Mouse (Mus musculus) left cerebral cortex, postnatal 25 days (tissue): ENCODE data around the gene Anapc13. TPM values are rescaled to one million over a fixed set of nuclear protein-coding genes. Genes with fewer than 3 reads are reported as not detected.

Experiments
- DNase-seq, 2 experiments: peaks; one replicate each; pipeline ENCODE4 v3.0.0; 2022; ENCODE audit warnings: low spot score in 2 of 2, mixed read lengths in 1 of 2
- intact Hi-C: fragments of 180-260 bp; cut with DNase I; formaldehyde crosslinking; loops from one replicate; pipeline ENCODE4 v1.15.1; 2025
- total RNA-seq, 2 experiments: library from RNA; stranded (reverse); gene quantifications; 2 replicates each; pipeline ENCODE4 v1.2.3; 2021

Anapc13 gene
- total RNA-seq, 2 experiments from 2014 or later: 90.6 to 98.7 TPM

GRCm38 (mm10) chr9:102627442-102627841 lies 1.3 kb downstream of the Anapc13 start:
- intact Hi-C loops: no loop called here
- no peak for DNase-seq

GRCm38 (mm10) chr9:102629052-102629451 lies 3.0 kb downstream of the Anapc13 start:
- no peak for DNase-seq
- intact Hi-C loops: no loop called here

GRCm38 (mm10) chr9:102631589-102632147 lies 5.6 kb downstream of the Anapc13 start:
- intact Hi-C loops: no loop called here
- no peak for DNase-seq

- intact Hi-C loops: no loop called here
- DNase-seq: no peak
These were observed 6.1 kb downstream of the Anapc13 start for GRCm38 (mm10) chr9:102632173-102632572.

GRCm38 (mm10) chr9:102632923-102633537 lies 6.9 kb downstream of the Anapc13 start:
- intact Hi-C loops: no loop called here

GRCm38 (mm10) chr9:102634453-102634852 lies 8.4 kb downstream of the Anapc13 start:
- intact Hi-C loops: no loop called here
- no peak for DNase-seq

More at GRCm38 (mm10) chr9:102632923-102633537, 6.9 kb downstream of the Anapc13 start:
- peak; percentile 45 to 75 for DNase-seq

GRCm38 (mm10) chr9:102636553-102636952 lies 10.5 kb downstream of the Anapc13 start:
- peak; percentile 53 to 67 for DNase-seq
- intact Hi-C loops: loop anchor here (1.0 to 2.0 kb wide), 3 partner anchors 78 to 230 kb away; no protein-coding TSS in a partner anchor

GRCm38 (mm10) chr9:102637115-102637514 lies 11.0 kb downstream of the Anapc13 start:
- intact Hi-C loops: loop anchor here (2.0 kb wide), 2 partner anchors 78 to 230 kb away; no protein-coding TSS in a partner anchor
- DNase-seq: no peak

GRCm38 (mm10) chr9:102638963-102639362 lies 12.9 kb downstream of the Anapc13 start:
- DNase-seq: no peak
- intact Hi-C loops: no loop called here

GRCm38 (mm10) chr9:102639510-102639909 lies 13.4 kb downstream of the Anapc13 start:
- intact Hi-C loops: no loop called here
- no peak for DNase-seq

- intact Hi-C loops: no loop called here
- DNase-seq: no peak
These were observed 15.4 kb downstream of the Anapc13 start for GRCm38 (mm10) chr9:102641531-102641930.

- no peak for DNase-seq
- intact Hi-C loops: no loop called here
These were observed 17.0 kb downstream of the Anapc13 start for GRCm38 (mm10) chr9:102643071-102643485.

- intact Hi-C loops: no loop called here
These were observed 17.5 kb downstream of the Anapc13 start for GRCm38 (mm10) chr9:102643486-102644101.

GRCm38 (mm10) chr9:102645119-102645695 lies 19.1 kb downstream of the Anapc13 start:
- DNase-seq: no peak
- intact Hi-C loops: no loop called here

More at GRCm38 (mm10) chr9:102643486-102644101, 17.5 kb downstream of the Anapc13 start:
- peak in 1 of 2 experiments; percentile 55 for DNase-seq

GRCm38 (mm10) chr9:102647010-102647409 lies 20.9 kb downstream of the Anapc13 start:
- intact Hi-C loops: no loop called here
- DNase-seq: peak in 1 of 2 experiments; percentile 60

GRCm38 (mm10) chr9:102649917-102650527 lies 23.9 kb downstream of the Anapc13 start:
- no peak for DNase-seq
- intact Hi-C loops: no loop called here

- DNase-seq: no peak
- intact Hi-C loops: no loop called here
These were observed 24.5 kb downstream of the Anapc13 start for GRCm38 (mm10) chr9:102650637-102651036.

GRCm38 (mm10) chr9:102651199-102651720 lies 25.2 kb downstream of the Anapc13 start:
- intact Hi-C loops: no loop called here
- DNase-seq: no peak

GRCm38 (mm10) chr9:102656355-102657095 lies 30.4 kb downstream of the Anapc13 start:
- intact Hi-C loops: no loop called here
- no peak for DNase-seq
